In genomic region chr4:150406320-150406719, GRCm38 (mm10) we compare ENCODE assay signal across 10 mouse cellular contexts.
DNase-seq lines count a peak whose midpoint lies in the region; ATAC-seq and TF ChIP-seq lines count a peak whose summit lies in the region.
"Had no signal": no experiment of that assay in that cellular context is flagged by ENCODE, and none has a peak within 500 bp of the region (broad histone marks: within the 10 kb centered on the region; RNA-seq: fewer than 3 reads in every experiment).

No protein-coding gene starts in this region.

- H3K4me1 ChIP-seq in hindbrain, embryonic 13.5 days (replicated peaks), result peaks cover 61% of the 10 kb centered on the region
- peaks cover 57% of the 10 kb centered on the region for H3K4me1 ChIP-seq in hindbrain, embryonic 10.5 days (replicated peaks)
- H3K4me1 ChIP-seq in ES-Bruce4 (ENCODE audit: control insufficient read depth, insufficient read depth, low read length), result peaks cover 2% of the 10 kb centered on the region

- H3K4me3 ChIP-seq in hindbrain, embryonic 13.5 days, result no peak overlapping the region
- H3K4me3 ChIP-seq in hindbrain, embryonic 10.5 days, result no peak overlapping the region
- no peak overlapping the region for H3K4me3 ChIP-seq in ES-Bruce4 (ENCODE audit: low read depth, low read length)
- H3K4me3 ChIP-seq: forebrain, embryonic 12.5 days; hindbrain, embryonic 12.5 days had no signal

- peak; percentile 11 for TF ChIP-seq CTCF in ES-Bruce4 (IDR thresholded peaks at IDR 0.05; ENCODE audit: low read depth, low read length)

- TF ChIP-seq EP300 in ES-Bruce4 (IDR thresholded peaks at IDR 0.05; ENCODE audit: insufficient read depth, low read depth, low read length), result no peak

- DNase-seq in hindbrain, embryonic 10.5 days (ENCODE audit: low spot score), result no peak
- peak; percentile 79 for DNase-seq in CD4-positive, CD25-positive, alpha-beta regulatory T cell, adult 2 months (ENCODE audit: low read depth, low spot score)
- DNase-seq in spleen, postnatal 36 days (ENCODE audit: low spot score in 2 of 2), result no peak
- DNase-seq in natural killer cell, adult 2 months (ENCODE audit: low spot score in 2 of 2), result no peak
- DNase-seq: layer of hippocampus, postnatal 36 days had no signal

- no peak overlapping the region for H3K4me2 ChIP-seq in hindbrain, embryonic 13.5 days
- H3K4me2 ChIP-seq: forebrain, embryonic 12.5 days; hindbrain, embryonic 12.5 days had no signal

- 47% methylated on average over 21 of the region's 21 CpGs for WGBS in hindbrain, embryonic 13.5 days
- WGBS in hindbrain, embryonic 10.5 days, result 56% methylated on average over 21 of the region's 21 CpGs

- no peak for TF ChIP-seq POLR2A in ES-Bruce4 (IDR thresholded peaks at IDR 0.05; ENCODE audit: insufficient read depth, low read length)

- no peak for ATAC-seq in hindbrain, embryonic 13.5 days (ENCODE audit: low FRiP score)
- peak; percentile 67 for ATAC-seq in inflammation-experienced regulatory T-cells, adult 6 months

- no peaks in the 10 kb centered on the region for H3K9me3 ChIP-seq in hindbrain, embryonic 13.5 days
- H3K9me3 ChIP-seq in hindbrain, embryonic 10.5 days, result no peaks in the 10 kb centered on the region
- no peaks in the 10 kb centered on the region for H3K9me3 ChIP-seq in ES-Bruce4 (replicated peaks; ENCODE audit: control insufficient read depth, insufficient read depth, low read length, poor library complexity, severe bottlenecking)
- H3K9me3 ChIP-seq: forebrain, embryonic 12.5 days; hindbrain, embryonic 12.5 days had no signal

- peak overlapping the region; percentile 13; the same call in 1 of the 2 replicates for H3K27ac ChIP-seq in hindbrain, embryonic 13.5 days
- H3K27ac ChIP-seq in hindbrain, embryonic 10.5 days, result no peak overlapping the region; the same call in 1 of the 2 replicates
- no peak overlapping the region for H3K27ac ChIP-seq in ES-Bruce4 (ENCODE audit: insufficient read depth, low read length)
- H3K27ac ChIP-seq: forebrain, embryonic 12.5 days; hindbrain, embryonic 12.5 days had no signal

- H3K36me3 ChIP-seq in hindbrain, embryonic 13.5 days, result peaks cover 20% of the 10 kb centered on the region
- H3K36me3 ChIP-seq in hindbrain, embryonic 10.5 days, result peaks cover 48% of the 10 kb centered on the region
- H3K36me3 ChIP-seq in ES-Bruce4 (ENCODE audit: control insufficient read depth, insufficient read depth, low read length, poor library complexity, severe bottlenecking), result no peaks in the 10 kb centered on the region

- H3K9ac ChIP-seq in hindbrain, embryonic 13.5 days, result no peak overlapping the region
- H3K9ac ChIP-seq in ES-Bruce4 (ENCODE audit: low read depth, poor library complexity, severe bottlenecking), result no peak overlapping the region
- H3K9ac ChIP-seq: forebrain, embryonic 12.5 days; hindbrain, embryonic 12.5 days had no signal

- no peaks in the 10 kb centered on the region for H3K27me3 ChIP-seq in hindbrain, embryonic 13.5 days
- no peaks in the 10 kb centered on the region for H3K27me3 ChIP-seq in hindbrain, embryonic 10.5 days (ENCODE audit: insufficient read depth, poor library complexity, severe bottlenecking)
- H3K27me3 ChIP-seq in ES-Bruce4 (ENCODE audit: control insufficient read depth, insufficient read depth, low read length, poor library complexity, severe bottlenecking), result no peaks in the 10 kb centered on the region
- H3K27me3 ChIP-seq: forebrain, embryonic 12.5 days; hindbrain, embryonic 12.5 days had no signal
